Mouse (Mus musculus): ENCODE results near the gene Cdc42ep5. TPM values are rescaled to one million over a fixed set of nuclear protein-coding genes. Genes with fewer than 3 reads are reported as not detected.
"Not testable (repeated sequence)": the region's sequence is repeated elsewhere in the genome, so short reads cannot be mapped to it uniquely, and the experiment has no call there.

Gene Cdc42ep5
- polyA plus RNA-seq (2016; fragmentation: Nextera tagmentation; extraction: Ambion mirVana): 16.9 and 23.5 TPM in 2 replicates

DNA sequence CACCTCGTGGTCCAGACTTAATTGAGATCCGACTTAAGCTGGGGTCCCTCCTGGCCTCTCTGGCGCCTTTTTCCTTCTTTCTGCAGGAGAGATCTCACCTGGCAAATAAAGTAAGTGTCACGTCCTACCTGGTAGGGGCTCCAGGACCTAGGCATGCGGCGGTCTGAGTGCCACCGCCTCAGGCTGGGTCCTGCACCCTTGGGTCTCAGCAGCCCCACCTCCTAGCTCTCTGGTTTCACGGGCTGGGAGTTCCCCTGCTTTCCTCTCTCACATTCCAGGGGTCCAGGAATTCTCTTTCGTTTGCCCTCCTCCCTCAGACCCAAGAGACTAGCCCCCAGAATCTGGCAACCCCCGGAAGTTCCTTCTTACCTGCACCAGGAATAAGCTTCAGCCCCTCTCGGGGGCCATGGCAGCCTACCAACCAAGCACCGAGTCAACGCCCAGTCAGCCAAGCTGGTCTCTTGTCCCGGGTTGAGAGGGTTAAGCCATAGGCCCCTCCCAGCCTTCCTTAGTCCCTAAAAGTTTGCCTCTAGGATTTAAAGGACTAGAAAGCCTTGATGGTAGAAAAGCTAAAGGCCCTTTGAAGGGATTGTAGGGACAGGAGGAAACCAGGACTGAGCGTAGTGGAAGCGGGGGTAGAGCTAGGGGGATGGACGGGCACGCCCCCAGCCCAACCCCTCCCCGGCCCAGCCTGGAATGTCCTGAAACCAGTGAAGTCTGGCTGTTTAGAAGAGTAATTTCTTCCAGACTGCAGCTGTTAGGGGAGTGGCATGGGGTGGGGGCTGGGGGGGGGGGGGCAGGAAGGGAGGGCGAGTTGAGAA, at the start of gene Cdc42ep5:
Cdc42ep5 (minus strand) TSS at position 771 of the 821 bp plus-strand sequence.
- H3K27me3 ChIP-seq (ENCODE audit: insufficient read depth, poor library complexity, severe bottlenecking): 0 out of 2 replicates have a peak, but pooled peaks cover 3% of the 10 kb centered on the region
- H3K4me3 ChIP-seq: peak within 1 kb of the TSS; percentile 53
- H3K27ac ChIP-seq: peak within 1 kb of the TSS; percentile 78
- peaks cover 23% of the 10 kb centered on the region for H3K4me1 ChIP-seq (replicated peaks)
- peak; percentile 64 for DNase-seq (ENCODE audit: low spot score)
- H3K36me3 ChIP-seq: no peaks in the 10 kb centered on the region
- WGBS: under 1% methylated on average over 20 of the region's 20 CpGs
- H3K9me3 ChIP-seq: no peaks in the 10 kb centered on the region

DNA sequence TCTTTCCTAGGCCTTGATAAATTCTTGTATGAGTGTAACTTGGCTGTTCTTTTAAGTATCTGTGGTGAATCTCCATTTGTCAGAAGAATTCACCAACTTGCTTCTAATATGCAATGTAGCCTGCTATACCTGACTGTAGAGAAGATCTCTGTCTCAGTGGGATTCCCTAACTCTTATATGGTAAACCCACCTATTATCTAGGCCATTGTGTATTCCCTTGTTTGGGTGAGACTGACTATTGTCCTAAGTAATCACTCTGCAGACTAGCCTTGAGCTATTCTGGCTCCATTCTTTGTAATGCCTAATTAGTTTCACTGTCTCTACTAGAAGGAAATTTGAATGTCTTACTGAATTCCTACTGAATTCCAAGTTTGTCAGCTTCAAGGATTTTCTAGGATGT, 48.8 kb upstream of the Cdc42ep5 start:
- H3K36me3 ChIP-seq; H3K27ac ChIP-seq; H3K4me3 ChIP-seq; H3K9me3 ChIP-seq; H3K4me1 ChIP-seq (replicated peaks); H3K27me3 ChIP-seq (ENCODE audit: insufficient read depth, poor library complexity, severe bottlenecking); DNase-seq (ENCODE audit: low spot score): not testable (repeated sequence)

DNA sequence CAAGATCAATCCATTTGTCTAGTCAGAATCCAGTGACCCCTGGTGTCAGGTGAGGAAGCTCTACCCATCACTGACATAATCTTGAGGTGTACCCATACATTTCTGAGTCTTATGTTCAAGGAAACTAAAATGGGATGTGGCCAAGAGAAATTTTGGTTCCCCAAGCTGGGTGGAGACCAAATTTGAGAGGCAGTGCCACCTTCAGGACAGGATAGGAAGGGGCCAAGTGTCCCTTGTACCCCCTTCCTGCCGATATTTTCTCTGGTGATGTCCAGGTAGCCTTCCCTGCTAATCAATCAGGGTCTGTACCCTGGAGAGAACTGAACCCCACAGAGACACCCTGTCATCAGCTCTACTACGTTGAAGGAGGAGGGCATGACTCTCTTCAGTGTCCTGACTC, 44.0 kb upstream of the Cdc42ep5 start:
- H3K9me3 ChIP-seq: peaks cover 6% of the 10 kb centered on the region; the same call in 1 of the 2 replicates
- H3K4me1 ChIP-seq (replicated peaks): no peaks in the 10 kb centered on the region
- H3K4me3 ChIP-seq: no peak overlapping the region
- DNase-seq (ENCODE audit: low spot score): no peak
- H3K27me3 ChIP-seq (ENCODE audit: insufficient read depth, poor library complexity, severe bottlenecking): no peaks in the 10 kb centered on the region
- no peak overlapping the region for H3K27ac ChIP-seq
- H3K36me3 ChIP-seq: no peaks in the 10 kb centered on the region
- WGBS: 55% methylated on average over 2 of the region's 2 CpGs

DNA sequence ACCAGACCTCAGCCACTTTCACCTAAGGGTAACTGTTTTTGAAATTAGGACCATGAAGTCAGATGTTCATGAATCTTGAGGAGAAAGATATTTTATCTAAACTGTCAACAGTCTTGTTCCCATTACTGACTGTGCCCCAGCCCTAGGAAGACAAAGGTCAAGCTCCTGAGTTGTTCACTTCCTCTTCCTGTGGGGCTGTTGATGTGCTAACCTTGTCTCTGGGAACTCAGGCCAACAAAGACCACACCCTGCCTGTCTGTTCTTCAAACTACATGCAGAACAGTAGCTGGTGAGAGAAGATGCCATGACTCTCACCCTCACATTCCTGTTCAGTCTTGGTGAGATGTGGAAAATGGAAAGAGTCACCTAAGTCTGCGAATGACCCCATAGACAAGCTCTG, 42.5 kb upstream of the Cdc42ep5 start:
- DNase-seq (ENCODE audit: low spot score): no peak
- no peaks in the 10 kb centered on the region for H3K4me1 ChIP-seq (replicated peaks)
- WGBS: 85% methylated on average over 1 of the region's 1 CpGs
- no peaks in the 10 kb centered on the region for H3K27me3 ChIP-seq (ENCODE audit: insufficient read depth, poor library complexity, severe bottlenecking)
- no peak overlapping the region for H3K27ac ChIP-seq
- H3K36me3 ChIP-seq: no peaks in the 10 kb centered on the region
- H3K4me3 ChIP-seq: no peak overlapping the region
- H3K9me3 ChIP-seq: peaks cover 6% of the 10 kb centered on the region; the same call in 1 of the 2 replicates

DNA sequence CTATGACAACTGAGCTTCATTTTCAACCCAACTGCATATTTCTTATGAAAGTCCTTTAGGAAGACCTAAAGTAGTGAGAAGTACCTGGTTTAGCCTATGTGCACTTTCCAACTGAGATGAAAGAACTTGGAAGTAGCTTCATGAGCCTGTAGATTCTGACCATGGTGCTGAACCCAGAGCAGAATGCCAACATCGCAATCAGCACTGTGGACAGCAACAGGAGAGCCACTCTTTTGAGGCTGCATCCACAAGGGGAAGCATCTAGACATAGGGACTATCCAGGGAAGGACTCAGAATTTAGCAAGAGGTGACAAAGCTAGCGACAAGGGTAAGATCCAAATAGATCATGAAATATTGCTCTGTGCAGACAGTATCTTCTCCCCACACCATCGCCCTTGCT, 13.8 kb upstream of the Cdc42ep5 start:
- H3K27me3 ChIP-seq (ENCODE audit: insufficient read depth, poor library complexity, severe bottlenecking): no peaks in the 10 kb centered on the region
- no peak overlapping the region for H3K4me3 ChIP-seq
- DNase-seq (ENCODE audit: low spot score): peak; percentile 17
- H3K36me3 ChIP-seq: no peaks in the 10 kb centered on the region
- no peaks in the 10 kb centered on the region for H3K4me1 ChIP-seq (replicated peaks)
- H3K9me3 ChIP-seq: no peaks in the 10 kb centered on the region
- H3K27ac ChIP-seq: no peak overlapping the region
- 44% methylated on average over 3 of the region's 3 CpGs for WGBS

DNA sequence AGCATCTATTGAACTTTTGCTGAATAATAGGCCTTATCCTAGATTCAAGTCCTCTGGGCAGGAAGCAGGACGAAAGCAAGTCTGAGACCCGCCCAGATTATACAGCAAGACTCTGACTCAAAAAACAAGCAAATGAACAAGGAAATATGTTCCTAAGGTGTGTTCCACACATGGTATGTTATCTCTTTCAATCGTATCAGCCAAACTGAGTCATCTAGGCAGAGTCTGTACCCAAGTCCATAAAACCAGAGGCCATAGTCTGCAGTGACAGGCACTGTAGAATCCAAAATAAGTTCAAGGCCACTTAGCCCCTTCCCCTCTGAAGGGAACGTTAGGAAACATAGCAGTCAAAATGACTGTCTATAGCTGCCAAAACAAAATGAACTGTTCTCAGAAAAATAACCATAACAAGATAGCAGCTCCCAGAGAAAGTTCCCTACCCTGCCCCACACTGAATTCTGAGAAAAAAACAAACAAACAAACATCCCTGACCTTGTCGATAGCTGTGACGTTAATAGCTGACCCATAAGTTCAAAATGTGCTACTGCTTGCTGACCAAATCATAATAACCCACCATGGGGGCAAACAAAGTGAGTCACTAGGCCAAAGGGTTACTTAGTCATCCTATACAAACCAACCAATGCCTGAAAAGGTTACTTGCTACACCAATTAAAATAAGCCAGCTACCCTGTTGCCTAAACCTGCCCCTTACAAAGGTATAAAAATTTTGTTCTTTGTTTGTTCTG, 5.7 kb upstream of the Cdc42ep5 start:
- H3K9me3 ChIP-seq: no peaks in the 10 kb centered on the region
- WGBS: 81% methylated on average over 6 of the region's 6 CpGs
- DNase-seq (ENCODE audit: low spot score): no peak
- no peak overlapping the region for H3K27ac ChIP-seq
- no peak overlapping the region for H3K4me3 ChIP-seq
- no peaks in the 10 kb centered on the region for H3K27me3 ChIP-seq (ENCODE audit: insufficient read depth, poor library complexity, severe bottlenecking)
- peaks cover under 1% of the 10 kb centered on the region; the same call in 1 of the 2 replicates for H3K4me1 ChIP-seq (replicated peaks)
- no peaks in the 10 kb centered on the region for H3K36me3 ChIP-seq

DNA sequence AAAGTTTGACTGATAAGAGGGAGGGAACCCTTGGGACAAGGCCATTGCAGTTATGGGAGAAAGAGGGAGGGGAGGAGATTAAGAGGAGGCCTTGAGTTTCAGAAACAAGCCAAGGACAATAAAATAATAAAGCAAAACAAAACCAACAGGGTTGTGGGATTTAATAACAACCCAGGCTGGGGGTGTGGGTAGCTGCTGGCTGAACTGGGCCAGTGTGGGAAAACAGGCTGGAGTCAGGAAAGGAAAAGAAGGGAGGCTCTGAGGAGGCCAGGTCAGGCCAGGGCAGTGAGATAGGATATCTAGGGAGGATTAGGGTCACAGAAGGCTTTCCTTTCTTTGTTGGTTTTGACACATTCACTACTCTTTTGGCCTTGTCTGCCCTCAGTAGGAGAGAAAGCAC, 2.4 kb upstream of the Cdc42ep5 start:
- Histone ChIP-seq H3K27ac (no peak overlapping the region), H3K4me1 (replicated peaks) (peaks cover 23% of the 10 kb centered on the region), H3K36me3 (no peaks in the 10 kb centered on the region), H3K4me3 (no peak overlapping the region), H3K9me3 (no peaks in the 10 kb centered on the region), H3K27me3 (ENCODE audit: insufficient read depth, poor library complexity, severe bottlenecking) (0 out of 2 replicates have a peak, but pooled peaks cover 3% of the 10 kb centered on the region)
- no peak for DNase-seq (ENCODE audit: low spot score)

DNA sequence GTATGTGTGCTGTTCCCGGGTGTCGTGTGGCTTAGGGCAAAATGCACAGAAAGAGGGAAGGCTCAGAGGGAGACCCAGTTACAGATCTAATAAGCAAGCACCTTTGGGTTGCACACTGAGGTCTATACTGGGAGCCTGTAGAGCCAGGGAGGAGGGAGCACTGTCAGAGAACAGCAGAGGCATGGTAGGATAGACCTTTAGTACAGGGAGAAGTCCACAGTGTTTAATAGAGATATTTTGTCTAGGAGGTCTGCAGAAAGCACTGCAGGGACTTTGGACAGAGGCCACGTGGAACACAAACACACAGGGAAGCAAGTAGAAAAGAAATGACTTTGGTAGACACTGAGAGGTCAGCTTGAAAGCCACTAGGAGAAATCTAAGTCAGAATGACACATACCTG, 626 bp upstream of the Cdc42ep5 start:
- no peak for DNase-seq (ENCODE audit: low spot score)
- Histone ChIP-seq H3K9me3 (no peaks in the 10 kb centered on the region), H3K27me3 (ENCODE audit: insufficient read depth, poor library complexity, severe bottlenecking) (0 out of 2 replicates have a peak, but pooled peaks cover 3% of the 10 kb centered on the region), H3K27ac (peak overlapping the region; percentile 78; the same call in 1 of the 2 replicates), H3K4me3 (peak overlapping the region; percentile 53; the same call in 1 of the 2 replicates), H3K36me3 (no peaks in the 10 kb centered on the region), H3K4me1 (replicated peaks) (peaks cover 23% of the 10 kb centered on the region)
- 21% methylated on average over 3 of the region's 3 CpGs for WGBS

DNA sequence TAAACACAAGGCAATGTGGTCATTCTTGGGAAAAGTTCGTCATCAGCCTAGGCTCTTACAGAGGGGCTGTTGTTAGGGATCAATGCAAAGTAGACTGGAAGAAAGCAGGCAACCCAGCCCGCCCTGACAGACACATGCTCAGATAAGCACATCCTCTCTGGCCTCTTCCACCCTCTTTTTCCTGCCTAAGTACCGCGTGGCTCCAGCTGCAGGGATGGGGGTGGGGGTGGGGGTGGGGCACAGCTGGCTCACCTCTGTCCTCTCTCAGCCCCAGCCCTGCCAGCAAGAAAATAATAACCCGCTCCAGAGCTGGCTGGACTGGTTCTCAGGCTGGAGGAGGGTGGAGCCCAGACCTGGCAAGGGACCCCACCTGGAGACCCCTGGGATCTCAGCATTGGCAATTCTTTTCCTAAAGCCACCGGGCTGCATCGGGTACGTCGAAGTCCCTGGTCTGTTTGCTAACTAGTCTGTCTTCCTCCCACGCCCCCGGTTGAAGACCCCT, 1.0 kb downstream of the Cdc42ep5 start:
- H3K27me3 ChIP-seq (ENCODE audit: insufficient read depth, poor library complexity, severe bottlenecking): 0 out of 2 replicates have a peak, but pooled peaks cover 3% of the 10 kb centered on the region
- no peaks in the 10 kb centered on the region for H3K36me3 ChIP-seq
- no peak for DNase-seq (ENCODE audit: low spot score)
- H3K9me3 ChIP-seq: no peaks in the 10 kb centered on the region
- 3% methylated on average over 11 of the region's 11 CpGs for WGBS
- peak overlapping the region; percentile 78 for H3K27ac ChIP-seq
- peak overlapping the region; percentile 53 for H3K4me3 ChIP-seq
- peaks cover 23% of the 10 kb centered on the region for H3K4me1 ChIP-seq (replicated peaks)

DNA sequence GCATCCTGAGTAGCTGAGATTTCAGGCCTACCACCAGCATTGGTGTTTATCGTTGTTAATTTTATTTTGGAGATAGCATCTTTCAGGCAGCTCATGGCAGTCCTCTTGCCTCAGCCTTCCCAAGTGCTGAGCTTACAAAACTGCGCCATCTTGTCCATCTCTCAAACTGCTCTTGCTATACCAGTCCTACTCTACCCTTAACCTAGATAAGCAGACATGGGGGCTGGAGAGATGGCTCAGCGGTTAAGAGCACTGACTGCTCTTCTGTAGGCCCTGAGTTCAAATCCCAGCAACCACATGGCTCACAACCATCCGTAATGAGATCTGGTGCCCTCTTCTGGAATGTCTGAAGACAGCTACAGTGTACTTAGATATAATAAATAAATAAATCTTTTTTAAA, 3.1 kb downstream of the Cdc42ep5 start:
- not testable (repeated sequence) for H3K27me3 ChIP-seq (ENCODE audit: insufficient read depth, poor library complexity, severe bottlenecking); H3K9me3 ChIP-seq; H3K36me3 ChIP-seq; H3K4me3 ChIP-seq; DNase-seq (ENCODE audit: low spot score); H3K27ac ChIP-seq
- peaks cover 23% of the 10 kb centered on the region for H3K4me1 ChIP-seq (replicated peaks)
- 96% methylated on average over 4 of the region's 4 CpGs for WGBS

DNA sequence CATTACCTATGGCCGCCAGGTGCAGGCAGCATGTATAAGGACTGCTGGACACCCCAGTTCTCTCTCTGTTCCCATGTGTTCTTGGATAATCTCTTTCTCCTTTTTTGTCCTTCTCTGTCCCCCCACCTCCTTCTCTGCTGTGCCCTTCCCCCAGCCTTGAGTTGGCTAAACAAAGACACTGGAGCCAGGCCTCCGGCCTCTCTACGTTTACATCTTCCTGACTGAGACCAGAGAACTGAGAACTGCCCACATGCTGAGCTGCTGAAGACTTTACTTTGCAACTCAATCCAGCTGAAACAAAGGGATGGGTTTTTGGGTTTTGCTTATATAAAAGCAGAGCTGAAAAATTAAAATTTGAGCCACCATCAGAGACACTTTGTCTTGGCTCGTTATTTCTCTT, 9.7 kb downstream of the Cdc42ep5 start:
- H3K36me3 ChIP-seq: no peaks in the 10 kb centered on the region

DNA sequence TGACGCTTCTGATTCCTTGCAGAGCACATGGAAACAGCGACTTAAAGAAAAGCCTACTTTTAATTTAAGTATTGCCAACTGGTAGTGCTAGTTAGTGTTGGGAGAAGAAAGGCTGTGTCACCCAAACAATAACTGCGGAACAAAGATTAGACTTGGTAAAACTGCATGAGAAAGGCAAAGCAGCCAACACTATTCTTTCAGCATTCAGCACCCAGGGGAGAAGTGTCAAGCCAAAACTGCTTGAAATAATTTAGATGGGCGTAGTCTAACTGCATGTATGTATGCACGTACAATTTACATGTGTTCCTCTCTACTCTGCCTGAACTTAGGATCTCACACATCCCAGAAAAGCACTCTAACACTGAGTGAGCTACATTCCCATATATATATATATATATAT, 10.3 kb downstream of the Cdc42ep5 start:
- WGBS: 78% methylated on average over 5 of the region's 5 CpGs
- Histone ChIP-seq H3K4me1 (replicated peaks) (peaks cover 18% of the 10 kb centered on the region), H3K27me3 (ENCODE audit: insufficient read depth, poor library complexity, severe bottlenecking) (peaks cover 40% of the 10 kb centered on the region), H3K9me3 (peaks cover 3% of the 10 kb centered on the region; the same call in 1 of the 2 replicates), H3K36me3 (no peaks in the 10 kb centered on the region), H3K27ac (no peak overlapping the region), H3K4me3 (no peak overlapping the region)
- DNase-seq (ENCODE audit: low spot score): no peak

More for the DNA sequence above, 9.7 kb downstream of the Cdc42ep5 start:
- peaks cover 3% of the 10 kb centered on the region; the same call in 1 of the 2 replicates for H3K9me3 ChIP-seq
- H3K4me3 ChIP-seq: no peak overlapping the region
- DNase-seq (ENCODE audit: low spot score): no peak
- no peak overlapping the region for H3K27ac ChIP-seq
- peaks cover 16% of the 10 kb centered on the region for H3K4me1 ChIP-seq (replicated peaks)
- peaks cover 40% of the 10 kb centered on the region for H3K27me3 ChIP-seq (ENCODE audit: insufficient read depth, poor library complexity, severe bottlenecking)
- WGBS: 23% methylated on average over 4 of the region's 4 CpGs

DNA sequence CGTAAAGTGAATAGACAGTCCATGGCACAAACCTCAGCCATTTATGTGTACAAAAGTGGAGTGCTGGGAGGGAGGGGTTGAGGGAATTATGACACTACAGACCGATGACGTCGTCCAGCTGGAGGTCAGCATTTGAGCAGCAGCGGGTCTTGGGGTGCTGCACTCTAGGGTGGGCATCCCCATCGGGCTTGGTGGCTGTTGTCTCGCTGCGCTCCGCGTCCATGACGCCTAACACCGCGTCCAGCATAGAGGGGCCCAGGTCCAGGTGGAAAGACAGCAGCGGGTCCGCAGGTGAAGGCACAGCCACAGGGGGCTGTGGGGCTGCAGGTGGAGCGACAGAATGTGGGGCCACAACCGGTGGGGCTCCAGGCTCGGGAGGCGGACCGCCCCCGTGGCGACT, 13.4 kb downstream of the Cdc42ep5 start:
- Histone ChIP-seq H3K4me1 (replicated peaks) (peaks cover 31% of the 10 kb centered on the region), H3K9me3 (peaks cover 3% of the 10 kb centered on the region; the same call in 1 of the 2 replicates), H3K4me3 (peak overlapping the region; percentile 71), H3K27ac (no peak overlapping the region), H3K27me3 (ENCODE audit: insufficient read depth, poor library complexity, severe bottlenecking) (peaks cover 40% of the 10 kb centered on the region), H3K36me3 (peaks cover 21% of the 10 kb centered on the region)
- whole genome bisulfite sequencing: 18% methylated on average over 22 of the region's 22 CpGs
- no peak for DNase-seq (ENCODE audit: low spot score)
